Mouse (Mus musculus): ENCODE measurements around the gene Nudt1. TPM values are rescaled to one million over a fixed set of nuclear protein-coding genes. Genes with fewer than 3 reads are reported as not detected.

Gene Nudt1
- polyA plus RNA-seq, 1 experiment from 2014 or later: 26.5 TPM

DNA sequence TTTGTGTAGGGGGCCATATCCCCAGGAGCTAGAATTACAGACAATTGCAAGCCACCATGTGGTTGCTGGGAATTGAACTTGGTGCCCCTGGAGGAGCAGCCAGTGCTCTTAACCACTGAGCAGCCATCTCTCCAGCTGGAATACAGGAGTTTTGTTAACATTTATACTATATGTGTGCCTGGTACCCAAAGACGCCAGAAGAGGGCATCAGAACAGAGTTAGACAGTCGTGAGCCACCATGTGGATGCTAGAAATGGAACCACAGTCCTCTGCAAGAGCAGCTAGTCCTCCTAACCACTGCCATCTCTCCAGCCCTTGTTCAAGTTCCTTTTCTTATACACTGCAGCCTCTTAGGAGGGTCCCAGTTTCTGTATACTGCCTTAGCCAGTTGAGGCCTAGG is 12.2 kb downstream of the Nudt1 start:
- Histone ChIP-seq H3K27me3 (ENCODE audit: control insufficient read depth, insufficient read depth, low read length) (no peaks in the 10 kb centered on the region), H3K4me1 (replicated peaks; ENCODE audit: control insufficient read depth, insufficient read depth, low read length) (peaks cover 11% of the 10 kb centered on the region), H3K9ac (no peak overlapping the region), H3K4me2 (replicated peaks) (no peak overlapping the region), H3K36me3 (replicated peaks; ENCODE audit: control insufficient read depth, insufficient read depth) (peaks cover 12% of the 10 kb centered on the region; the same call in 1 of the 2 replicates), H3K9me3 (ENCODE audit: control insufficient read depth, low read length) (no peaks in the 10 kb centered on the region), H3K27ac (no peak overlapping the region), H3K4me3 (replicated peaks; ENCODE audit: low read length) (no peak overlapping the region)
- WGBS: 30% methylated on average over 2 of the region's 2 CpGs
- ATAC-seq (ENCODE audit: low FRiP score) (no peak), DNase-seq (ENCODE audit: low spot score) (no peak)

DNA sequence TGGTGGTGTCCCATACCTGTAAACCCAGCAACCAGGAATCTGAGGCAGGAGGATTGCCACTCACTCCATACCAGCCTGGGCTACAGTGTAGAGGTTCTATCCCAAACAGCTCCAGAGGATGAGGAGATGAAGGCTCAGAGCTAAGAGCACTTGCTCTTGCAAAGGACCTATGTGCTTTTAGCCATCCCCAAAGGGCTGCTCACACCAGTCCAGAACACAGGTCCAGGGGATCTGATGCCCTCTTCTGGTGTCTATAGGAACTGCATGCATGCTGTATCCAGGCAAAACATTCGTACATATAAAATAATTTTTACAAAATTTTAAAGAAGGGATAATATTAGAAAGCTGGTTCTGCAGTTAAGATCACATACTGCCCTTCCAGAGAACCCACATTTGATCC is 15.2 kb downstream of the Nudt1 start:
- H3K4me1 ChIP-seq (replicated peaks; ENCODE audit: control insufficient read depth, insufficient read depth, low read length): 0 out of 2 replicates have a peak, but pooled peaks cover 3% of the 10 kb centered on the region
- WGBS: 85% methylated on average over 1 of the region's 1 CpGs
- no peak overlapping the region for H3K9ac ChIP-seq
- H3K27me3 ChIP-seq (ENCODE audit: control insufficient read depth, insufficient read depth, low read length): no peaks in the 10 kb centered on the region
- no peaks in the 10 kb centered on the region for H3K9me3 ChIP-seq (ENCODE audit: control insufficient read depth, low read length)
- H3K4me2 ChIP-seq (replicated peaks): no peak overlapping the region
- H3K36me3 ChIP-seq (replicated peaks; ENCODE audit: control insufficient read depth, insufficient read depth): peaks cover 31% of the 10 kb centered on the region
- no peak overlapping the region for H3K27ac ChIP-seq
- DNase-seq (ENCODE audit: low spot score) (peak; percentile 61), ATAC-seq (ENCODE audit: low FRiP score) (no peak)
- H3K4me3 ChIP-seq (replicated peaks; ENCODE audit: low read length): no peak overlapping the region

DNA sequence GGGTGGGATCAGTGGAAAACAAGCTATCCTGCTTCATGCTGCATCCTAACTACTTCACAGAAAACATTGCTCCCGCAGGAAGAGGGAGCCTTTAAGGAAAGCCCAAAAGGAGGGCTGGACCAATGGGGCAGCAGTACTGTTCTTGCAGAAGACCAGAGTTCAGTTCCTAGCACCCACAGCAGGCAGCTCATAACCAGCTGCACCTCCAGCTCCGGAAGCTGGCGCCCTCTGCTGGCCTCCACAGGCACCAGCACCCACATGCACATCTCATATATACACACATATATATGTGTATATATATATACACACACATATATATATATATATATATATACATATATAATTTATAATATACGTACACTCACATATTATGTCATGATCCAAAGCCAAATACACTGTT is 17.3 kb downstream of the Nudt1 start:
- 98% methylated on average over 4 of the region's 4 CpGs for WGBS
- Histone ChIP-seq H3K4me2 (replicated peaks) (no peak overlapping the region), H3K27ac (no peak overlapping the region), H3K36me3 (replicated peaks; ENCODE audit: control insufficient read depth, insufficient read depth) (peaks cover 36% of the 10 kb centered on the region), H3K4me3 (replicated peaks; ENCODE audit: low read length) (no peak overlapping the region), H3K9ac (no peak overlapping the region), H3K27me3 (ENCODE audit: control insufficient read depth, insufficient read depth, low read length) (no peaks in the 10 kb centered on the region), H3K4me1 (replicated peaks; ENCODE audit: control insufficient read depth, insufficient read depth, low read length) (no peaks in the 10 kb centered on the region), H3K9me3 (ENCODE audit: control insufficient read depth, low read length) (no peaks in the 10 kb centered on the region)
- DNase-seq (ENCODE audit: low spot score): no peak
- no peak for ATAC-seq (ENCODE audit: low FRiP score)

- H3K4me3 ChIP-seq (replicated peaks; ENCODE audit: low read length): no peak overlapping the region
- 92% methylated on average over 3 of the region's 3 CpGs for WGBS
- no peak overlapping the region for H3K9ac ChIP-seq
- H3K4me1 ChIP-seq (replicated peaks; ENCODE audit: control insufficient read depth, insufficient read depth, low read length): no peaks in the 10 kb centered on the region
- H3K27ac ChIP-seq: no peak overlapping the region
- DNase-seq (ENCODE audit: low spot score): no peak
- no peaks in the 10 kb centered on the region for H3K9me3 ChIP-seq (ENCODE audit: control insufficient read depth, low read length)
- H3K27me3 ChIP-seq (ENCODE audit: control insufficient read depth, insufficient read depth, low read length): no peaks in the 10 kb centered on the region
- H3K4me2 ChIP-seq (replicated peaks): no peak overlapping the region
- ATAC-seq (ENCODE audit: low FRiP score): no peak
- peaks cover 46% of the 10 kb centered on the region for H3K36me3 ChIP-seq (replicated peaks; ENCODE audit: control insufficient read depth, insufficient read depth)
Observed at GRCm38 (mm10) chr5:140339836-140340235, 18.4 kb downstream of the Nudt1 start.

DNA sequence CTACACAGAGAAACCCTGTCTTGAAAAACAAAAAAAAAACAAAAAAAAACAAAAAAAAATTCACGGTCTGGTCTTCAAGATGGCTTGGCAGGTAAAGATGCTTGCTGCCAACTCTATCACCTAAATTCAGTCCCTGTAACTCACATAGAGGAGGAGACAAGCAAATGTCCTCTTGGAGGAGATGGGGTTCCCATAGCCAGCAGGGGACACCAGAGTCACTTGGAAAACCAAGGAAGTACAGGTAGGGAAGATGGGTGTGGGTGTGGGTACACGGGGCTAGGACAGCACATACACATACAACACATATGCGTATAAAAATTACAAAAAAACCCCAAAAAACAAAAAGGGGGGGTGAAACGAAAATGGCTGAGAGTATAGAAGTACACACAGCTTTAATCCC is 21.4 kb downstream of the Nudt1 start:
- 91% methylated on average over 4 of the region's 4 CpGs for WGBS
- Histone ChIP-seq H3K4me1 (replicated peaks; ENCODE audit: control insufficient read depth, insufficient read depth, low read length) (no peaks in the 10 kb centered on the region), H3K27me3 (ENCODE audit: control insufficient read depth, insufficient read depth, low read length) (no peaks in the 10 kb centered on the region), H3K27ac (no peak overlapping the region), H3K4me2 (replicated peaks) (no peak overlapping the region), H3K36me3 (replicated peaks; ENCODE audit: control insufficient read depth, insufficient read depth) (peaks cover 58% of the 10 kb centered on the region), H3K4me3 (replicated peaks; ENCODE audit: low read length) (no peak overlapping the region), H3K9ac (no peak overlapping the region), H3K9me3 (ENCODE audit: control insufficient read depth, low read length) (no peaks in the 10 kb centered on the region)
- ATAC-seq (ENCODE audit: low FRiP score): no peak
- DNase-seq (ENCODE audit: low spot score): no peak

DNA sequence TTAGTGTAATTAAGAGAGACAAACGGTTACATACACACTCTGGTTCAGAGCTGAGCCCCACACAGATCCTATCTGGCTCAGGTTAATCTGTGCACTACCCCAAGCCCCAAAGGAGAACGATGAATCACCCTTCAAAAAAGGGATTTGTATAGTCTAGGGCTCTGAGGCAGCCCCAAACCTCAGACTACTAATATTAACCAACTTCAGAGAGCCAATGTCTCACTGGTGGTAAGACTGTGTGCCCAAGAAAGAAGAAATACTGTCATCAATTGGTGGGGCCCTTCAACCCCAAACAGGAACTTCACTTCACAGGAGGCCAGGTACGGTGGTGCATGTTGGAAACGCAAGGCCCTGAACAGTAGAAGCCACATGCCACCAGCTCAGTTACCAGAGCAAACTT is 23.8 kb downstream of the Nudt1 start:
- Histone ChIP-seq H3K27me3 (ENCODE audit: control insufficient read depth, insufficient read depth, low read length) (no peaks in the 10 kb centered on the region), H3K36me3 (replicated peaks; ENCODE audit: control insufficient read depth, insufficient read depth) (peaks cover 41% of the 10 kb centered on the region), H3K4me1 (replicated peaks; ENCODE audit: control insufficient read depth, insufficient read depth, low read length) (no peaks in the 10 kb centered on the region), H3K9ac (no peak overlapping the region), H3K4me2 (replicated peaks) (no peak overlapping the region), H3K27ac (no peak overlapping the region), H3K4me3 (replicated peaks; ENCODE audit: low read length) (no peak overlapping the region), H3K9me3 (ENCODE audit: control insufficient read depth, low read length) (no peaks in the 10 kb centered on the region)
- ATAC-seq (ENCODE audit: low FRiP score): no peak
- no peak for DNase-seq (ENCODE audit: low spot score)
- WGBS: 94% methylated on average over 4 of the region's 4 CpGs

GRCm38 (mm10) chr5:140346050-140346449 is 24.6 kb downstream of the Nudt1 start:
- peaks cover 39% of the 10 kb centered on the region for H3K36me3 ChIP-seq (replicated peaks; ENCODE audit: control insufficient read depth, insufficient read depth)
- H3K4me1 ChIP-seq (replicated peaks; ENCODE audit: control insufficient read depth, insufficient read depth, low read length): no peaks in the 10 kb centered on the region
- DNase-seq (ENCODE audit: low spot score): no peak
- H3K4me2 ChIP-seq (replicated peaks): no peak overlapping the region
- H3K27ac ChIP-seq: no peak overlapping the region
- H3K4me3 ChIP-seq (replicated peaks; ENCODE audit: low read length): no peak overlapping the region
- no peak for ATAC-seq (ENCODE audit: low FRiP score)
- 82% methylated on average over 1 of the region's 1 CpGs for WGBS
- no peaks in the 10 kb centered on the region for H3K27me3 ChIP-seq (ENCODE audit: control insufficient read depth, insufficient read depth, low read length)
- H3K9me3 ChIP-seq (ENCODE audit: control insufficient read depth, low read length): no peaks in the 10 kb centered on the region
- H3K9ac ChIP-seq: no peak overlapping the region

DNA sequence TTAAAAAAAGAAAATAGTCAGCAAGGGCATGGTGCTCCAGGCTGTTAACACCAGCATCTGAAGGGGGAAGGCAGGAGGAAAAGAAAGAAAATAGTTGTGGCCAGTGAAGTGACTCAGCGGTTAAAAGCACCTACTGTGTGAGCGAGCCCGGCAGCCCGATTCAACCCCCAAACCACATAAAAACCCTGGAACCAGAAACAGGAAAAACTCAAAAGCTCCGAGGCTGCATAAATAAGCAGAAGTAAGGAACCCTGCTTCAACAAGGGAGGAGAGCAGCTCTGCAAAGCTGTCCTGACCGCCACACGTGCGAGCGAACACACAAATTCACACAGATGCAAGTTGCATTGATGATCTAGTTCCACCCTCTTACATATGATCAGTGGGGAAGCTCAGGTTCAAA is 28.4 kb downstream of the Nudt1 start:
- no peak overlapping the region for H3K4me3 ChIP-seq (replicated peaks; ENCODE audit: low read length)
- ATAC-seq (ENCODE audit: low FRiP score): no peak
- no peak overlapping the region for H3K4me2 ChIP-seq (replicated peaks)
- WGBS: 97% methylated on average over 9 of the region's 9 CpGs
- no peaks in the 10 kb centered on the region for H3K4me1 ChIP-seq (replicated peaks; ENCODE audit: control insufficient read depth, insufficient read depth, low read length)
- no peak overlapping the region for H3K9ac ChIP-seq
- peaks cover 52% of the 10 kb centered on the region for H3K36me3 ChIP-seq (replicated peaks; ENCODE audit: control insufficient read depth, insufficient read depth)
- H3K27me3 ChIP-seq (ENCODE audit: control insufficient read depth, insufficient read depth, low read length): no peaks in the 10 kb centered on the region
- no peak for DNase-seq (ENCODE audit: low spot score)
- no peaks in the 10 kb centered on the region for H3K9me3 ChIP-seq (ENCODE audit: control insufficient read depth, low read length)
- no peak overlapping the region for H3K27ac ChIP-seq

GRCm38 (mm10) chr5:140350731-140351497 is 29.5 kb downstream of the Nudt1 start:
- Histone ChIP-seq H3K4me2 (replicated peaks) (no peak overlapping the region), H3K4me3 (replicated peaks; ENCODE audit: low read length) (no peak overlapping the region), H3K36me3 (replicated peaks; ENCODE audit: control insufficient read depth, insufficient read depth) (peaks cover 51% of the 10 kb centered on the region), H3K9me3 (ENCODE audit: control insufficient read depth, low read length) (no peaks in the 10 kb centered on the region), H3K9ac (no peak overlapping the region), H3K27me3 (ENCODE audit: control insufficient read depth, insufficient read depth, low read length) (no peaks in the 10 kb centered on the region), H3K4me1 (replicated peaks; ENCODE audit: control insufficient read depth, insufficient read depth, low read length) (no peaks in the 10 kb centered on the region), H3K27ac (no peak overlapping the region)
- WGBS: 96% methylated on average over 8 of the region's 8 CpGs
- no peak for DNase-seq (ENCODE audit: low spot score)
- ATAC-seq (ENCODE audit: low FRiP score): no peak

DNA sequence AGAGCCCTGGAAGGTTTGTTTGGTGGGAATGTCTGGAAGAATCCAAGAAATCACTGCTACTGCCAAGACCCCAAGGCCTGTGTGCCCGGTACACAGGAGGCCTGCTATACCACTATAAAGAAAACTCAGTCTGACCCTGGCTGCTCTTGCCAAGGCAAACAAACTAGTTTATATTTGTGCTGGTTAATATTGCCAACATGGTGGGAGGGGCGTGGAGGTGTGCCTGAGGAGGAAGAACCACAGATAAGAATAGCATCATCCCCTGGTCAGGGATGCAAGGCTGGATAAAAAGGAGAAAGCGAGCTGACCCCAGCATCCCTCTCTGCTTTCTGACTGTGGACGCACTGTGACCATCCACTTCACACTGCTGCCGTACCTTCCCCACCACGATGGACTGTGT is 30.9 kb downstream of the Nudt1 start:
- Histone ChIP-seq H3K4me2 (replicated peaks) (no peak overlapping the region), H3K4me1 (replicated peaks; ENCODE audit: control insufficient read depth, insufficient read depth, low read length) (no peaks in the 10 kb centered on the region), H3K36me3 (replicated peaks; ENCODE audit: control insufficient read depth, insufficient read depth) (peaks cover 59% of the 10 kb centered on the region), H3K9me3 (ENCODE audit: control insufficient read depth, low read length) (no peaks in the 10 kb centered on the region), H3K9ac (no peak overlapping the region), H3K27me3 (ENCODE audit: control insufficient read depth, insufficient read depth, low read length) (no peaks in the 10 kb centered on the region), H3K4me3 (replicated peaks; ENCODE audit: low read length) (no peak overlapping the region), H3K27ac (no peak overlapping the region)
- ATAC-seq (ENCODE audit: low FRiP score) (no peak), DNase-seq (ENCODE audit: low spot score) (no peak)
- 92% methylated on average over 6 of the region's 6 CpGs for WGBS

Data from hindbrain, embryonic 14.5 days (tissue).